Mouse (Mus musculus) lung, postnatal 0 days (tissue): ENCODE measurements around the gene Nisch. TPM values are rescaled to one million over a fixed set of nuclear protein-coding genes. Genes with fewer than 3 reads are reported as not detected.

ENCODE experiments used
- ATAC-seq: fragments of 200-750 bp; cut with Nextera tagmentation; 2 replicates; pipeline ENCODE4 v1.8.0; 2017; ENCODE audit warnings: moderate library complexity
- DNase-seq: peaks from one replicate; pipeline ENCODE4 v3.0.0-alpha.2; 2016; ENCODE audit warnings: low spot score
- H3K27ac ChIP-seq: fragments of 300-500 bp; sonication (generic); 2 replicates; pipeline ENCODE4 v1.5.1; 2014; ENCODE audit warnings: antibody characterized with exemption, mild to moderate bottlenecking, low read length, mixed read lengths
- H3K27me3 ChIP-seq: fragments of 300-500 bp; sonication (generic); replicated peaks from 2 replicates; pipeline ENCODE4 v1.6.1; 2014; ENCODE audit warnings: low read length, mixed read lengths; ENCODE audit not compliant: insufficient read depth
- H3K36me3 ChIP-seq: fragments of 300-500 bp; sonication (generic); 2 replicates; pipeline ENCODE4 v1.6.1; 2014; ENCODE audit warnings: low read length, mixed read lengths; ENCODE audit not compliant: insufficient read depth
- H3K4me1 ChIP-seq: fragments of 300-500 bp; sonication (generic); 2 replicates; pipeline ENCODE4 v1.6.1; 2014; ENCODE audit warnings: antibody characterized with exemption, low read depth, low read length, mixed read lengths; ENCODE audit not compliant: insufficient read depth
- H3K4me2 ChIP-seq: fragments of 300-500 bp; sonication (generic); replicated peaks from 2 replicates; pipeline ENCODE4 v1.6.1; 2014; ENCODE audit warnings: low read depth, mild to moderate bottlenecking, low read length, moderate library complexity, mixed read lengths
- H3K4me3 ChIP-seq: fragments of 300-500 bp; sonication (generic); 2 replicates; pipeline ENCODE4 v1.5.1; 2014; ENCODE audit warnings: low read depth, low read length
- H3K9ac ChIP-seq: fragments of 300-500 bp; sonication (generic); replicated peaks from 2 replicates; pipeline ENCODE4 v1.6.1; 2014; ENCODE audit warnings: low read depth, mild to moderate bottlenecking
- H3K9me3 ChIP-seq: fragments of 300-500 bp; sonication (generic); 2 replicates; pipeline ENCODE4 v1.6.1; 2016; ENCODE audit warnings: low read length, mixed read lengths
- CTCF ChIP-seq: IDR thresholded peaks from 2 replicates; pipeline ENCODE4 v1.5.1; 2016; ENCODE audit warnings: antibody characterized with exemption, mild to moderate bottlenecking
- EP300 ChIP-seq: IDR thresholded peaks from 2 replicates; pipeline ENCODE4 v1.6.1; 2016; ENCODE audit warnings: antibody characterized with exemption, mild to moderate bottlenecking, control low read depth
- WGBS: fragments of 180-500 bp; shearing (Covaris S2); extraction: QIAGEN DNeasy Blood & Tissue Kit; methylation state at CpG from one replicate; pipeline ENCODE4 v1.1.7; 2014; 5-methylcytosine and 5-hydroxymethylcytosine counted together
- polyA plus RNA-seq: library from polyadenylated mRNA; unstranded; fragments of >200 nt; fragmentation: Nextera tagmentation; extraction: Ambion mirVana; gene quantifications from 2 replicates; pipeline ENCODE4 v1.2.1, GENCODE M21; 2015

Gene Nisch
- polyA plus RNA-seq, 1 experiment from 2014 or later, result 196 TPM

DNA sequence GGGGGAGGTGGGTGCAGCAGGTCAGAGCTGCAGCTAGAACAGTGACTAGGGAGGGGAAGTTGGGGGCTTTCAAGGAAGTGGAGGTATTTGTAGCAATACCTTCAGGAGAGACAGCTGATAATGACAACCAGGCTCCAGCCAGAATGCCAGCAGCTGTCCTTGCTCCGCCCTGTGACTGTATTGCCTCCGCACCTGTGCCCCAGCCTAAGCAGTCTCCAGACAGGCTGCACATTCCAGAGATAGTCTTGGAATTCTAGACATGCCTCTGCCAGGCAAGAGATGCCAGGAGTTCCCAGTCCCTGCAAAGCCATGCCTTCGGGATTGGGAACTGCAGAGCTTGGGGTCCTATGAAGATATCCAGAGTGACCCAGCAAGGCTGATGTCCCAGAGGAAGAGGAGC is 4.2 kb downstream of the Nisch start:
- WGBS, result 63% methylated on average over 3 of the region's 3 CpGs
- TF ChIP-seq EP300, result peak; percentile 68
- TF ChIP-seq CTCF, result no peak
- Histone ChIP-seq H3K4me3 (no peak overlapping the region), H3K9me3 (no peaks in the 10 kb centered on the region), H3K27me3 (no peaks in the 10 kb centered on the region), H3K27ac (no peak overlapping the region; the same call in 1 of the 2 replicates), H3K4me1 (no peaks in the 10 kb centered on the region; the same call in 1 of the 2 replicates), H3K36me3 (no peaks in the 10 kb centered on the region), H3K4me2 (no peak overlapping the region), H3K9ac (no peak overlapping the region)
- DNase-seq (no peak), ATAC-seq (peak; percentile 63)

DNA sequence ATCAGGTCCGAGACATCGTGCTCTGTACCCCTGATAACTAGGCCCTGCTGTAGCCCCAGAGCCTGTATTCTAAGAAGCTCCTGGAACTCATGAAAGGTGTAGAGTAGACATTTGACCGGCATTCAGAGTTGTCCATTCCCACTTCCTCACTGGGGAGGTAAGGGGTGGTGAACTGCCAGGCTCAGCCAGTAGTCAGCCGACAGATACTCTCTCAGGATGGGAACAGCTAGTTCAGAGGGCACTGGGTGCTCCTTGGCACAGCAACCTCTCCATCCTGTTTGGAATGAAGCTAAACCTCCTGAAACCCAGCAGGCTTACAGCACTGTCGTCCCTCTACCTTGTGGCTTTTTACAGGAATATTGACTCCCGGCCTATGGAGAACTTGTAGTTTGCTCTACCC is 4.9 kb downstream of the Nisch start:
- Histone ChIP-seq H3K27me3 (no peaks in the 10 kb centered on the region), H3K27ac (no peak overlapping the region; the same call in 1 of the 2 replicates), H3K9ac (no peak overlapping the region), H3K9me3 (no peaks in the 10 kb centered on the region), H3K4me2 (no peak overlapping the region), H3K4me3 (no peak overlapping the region), H3K4me1 (peaks cover 3% of the 10 kb centered on the region; the same call in 1 of the 2 replicates), H3K36me3 (no peaks in the 10 kb centered on the region)
- TF ChIP-seq CTCF (no peak), EP300 (no peak)
- WGBS, result 84% methylated on average over 6 of the region's 6 CpGs
- ATAC-seq, result no peak
- no peak for DNase-seq

DNA sequence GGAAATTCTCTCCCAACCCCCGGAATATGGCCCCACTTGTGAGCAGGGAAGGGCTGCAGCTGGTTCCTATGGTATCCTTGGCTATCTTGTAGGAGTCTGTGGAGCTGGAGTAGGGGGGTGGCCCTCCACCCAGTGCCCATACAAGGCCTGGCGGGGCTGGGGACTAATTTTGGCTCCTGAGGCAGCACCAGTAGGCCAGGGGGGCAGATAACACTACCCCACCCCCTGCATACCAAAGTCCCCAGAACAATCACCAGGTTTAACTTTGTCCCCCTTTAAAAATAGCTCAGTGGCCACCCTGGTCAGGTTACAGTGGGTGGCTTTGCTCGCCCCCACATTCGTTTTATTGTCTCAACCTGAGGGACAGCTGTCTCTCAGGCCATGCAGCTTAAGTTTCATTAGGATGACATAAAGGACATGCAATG is 7.6 kb downstream of the Nisch start:
- 72% methylated on average over 4 of the region's 4 CpGs for WGBS
- Histone ChIP-seq H3K4me3 (no peak overlapping the region), H3K27ac (no peak overlapping the region), H3K4me1 (peaks cover 5% of the 10 kb centered on the region; the same call in 1 of the 2 replicates), H3K36me3 (no peaks in the 10 kb centered on the region), H3K27me3 (no peaks in the 10 kb centered on the region), H3K9me3 (no peaks in the 10 kb centered on the region), H3K9ac (no peak overlapping the region), H3K4me2 (no peak overlapping the region)
- TF ChIP-seq CTCF (no peak), EP300 (no peak)
- ATAC-seq, result no peak
- DNase-seq, result no peak

GRCm38 (mm10) chr14:31208084-31208483 is 8.7 kb downstream of the Nisch start, which contains the start of gene Tnnc1:
Gene Tnnc1 (plus strand): TSS chr14:31208312.
- H3K9ac ChIP-seq, result no peak within 1 kb of the TSS
- peaks cover 5% of the 10 kb centered on the region; the same call in 1 of the 2 replicates for H3K4me1 ChIP-seq
- peak within 1 kb of the TSS; percentile 72 for H3K4me2 ChIP-seq
- H3K36me3 ChIP-seq, result peaks cover 9% of the 10 kb centered on the region; the same call in 1 of the 2 replicates
- peak within 1 kb of the TSS; percentile 94 for H3K27ac ChIP-seq
- H3K27me3 ChIP-seq, result no peaks in the 10 kb centered on the region
- no peak for TF ChIP-seq EP300
- TF ChIP-seq CTCF, result no peak
- 48% methylated on average over 2 of the region's 2 CpGs for WGBS
- DNase-seq, result no peak
- no peak for ATAC-seq
- peak within 1 kb of the TSS; percentile 77; the same call in 1 of the 2 replicates for H3K4me3 ChIP-seq
- no peaks in the 10 kb centered on the region for H3K9me3 ChIP-seq

GRCm38 (mm10) chr14:31207070-31207830 is 9.5 kb downstream of the Nisch start:
- no peaks in the 10 kb centered on the region for H3K27me3 ChIP-seq
- H3K9ac ChIP-seq, result peak overlapping the region; percentile 93
- H3K4me2 ChIP-seq, result peak overlapping the region; percentile 72
- peak; percentile 0; the same call in 1 of the 2 replicates for ATAC-seq
- 71% methylated on average over 13 of the region's 13 CpGs for WGBS
- H3K4me3 ChIP-seq, result peak overlapping the region; percentile 77
- H3K36me3 ChIP-seq, result peaks cover 15% of the 10 kb centered on the region; the same call in 1 of the 2 replicates
- peaks cover 5% of the 10 kb centered on the region; the same call in 1 of the 2 replicates for H3K4me1 ChIP-seq
- no peak for TF ChIP-seq CTCF
- no peak for TF ChIP-seq EP300
- H3K27ac ChIP-seq, result peak overlapping the region; percentile 94
- no peak for DNase-seq
- H3K9me3 ChIP-seq, result no peaks in the 10 kb centered on the region

GRCm38 (mm10) chr14:31206472-31206981 is 10.2 kb downstream of the Nisch start:
- Histone ChIP-seq H3K27me3 (no peaks in the 10 kb centered on the region), H3K4me2 (peak overlapping the region; percentile 72), H3K9ac (peak overlapping the region; percentile 93), H3K36me3 (peaks cover 15% of the 10 kb centered on the region; the same call in 1 of the 2 replicates), H3K27ac (peak overlapping the region; percentile 94), H3K9me3 (no peaks in the 10 kb centered on the region), H3K4me1 (peaks cover 5% of the 10 kb centered on the region; the same call in 1 of the 2 replicates), H3K4me3 (peak overlapping the region; percentile 77)
- ATAC-seq, result peak; percentile 75
- 2% methylated on average over 34 of the region's 48 CpGs for WGBS
- DNase-seq, result peak; percentile 99
- TF ChIP-seq CTCF, result no peak
- no peak for TF ChIP-seq EP300
